Mouse (Mus musculus) neural tube, embryonic 11.5 days (tissue): ENCODE data around the gene Fgd3. TPM values are rescaled to one million over a fixed set of nuclear protein-coding genes. Genes with fewer than 3 reads are reported as not detected.
A peak's percentile ranks its signal among the peaks of the same experiment; 100 is the strongest.

Experiments
- ATAC-seq: fragments of 200-750 bp; cut with Nextera tagmentation; 2 replicates; pipeline ENCODE4 v1.8.0; 2017; ENCODE audit warnings: moderate number of reproducible peaks, mild to moderate bottlenecking, moderate TSS enrichment, moderate library complexity; ENCODE audit not compliant: insufficient read depth, low FRiP score, low TSS enrichment
- DNase-seq: peaks from one replicate; pipeline ENCODE4 v3.0.0-alpha.2; 2015; ENCODE audit warnings: low spot score
- H3K27ac ChIP-seq: fragments of 300-500 bp; sonication (generic); 2 replicates; pipeline ENCODE4 v1.5.1; 2014; ENCODE audit warnings: low read depth, mild to moderate bottlenecking, low read length
- H3K27me3 ChIP-seq: fragments of 300-500 bp; sonication (generic); 2 replicates; pipeline ENCODE4 v1.6.1; 2014; ENCODE audit warnings: mild to moderate bottlenecking, low read length, mixed read lengths; ENCODE audit not compliant: control insufficient read depth, insufficient read depth
- H3K36me3 ChIP-seq: fragments of 300-500 bp; sonication (generic); 2 replicates; pipeline ENCODE4 v1.6.1; 2014; ENCODE audit warnings: mild to moderate bottlenecking, low read length, moderate library complexity, mixed read lengths; ENCODE audit not compliant: control insufficient read depth, insufficient read depth
- H3K4me1 ChIP-seq: fragments of 300-500 bp; sonication (generic); 2 replicates; pipeline ENCODE4 v1.6.1; 2014; ENCODE audit warnings: low read length, mixed read lengths; ENCODE audit not compliant: control insufficient read depth, insufficient read depth
- H3K4me2 ChIP-seq: fragments of 300-500 bp; sonication (generic); 2 replicates; pipeline ENCODE4 v1.6.1; 2014; ENCODE audit warnings: low read depth, mild to moderate bottlenecking, moderate library complexity
- H3K4me3 ChIP-seq: fragments of 300-500 bp; sonication (generic); 2 replicates; pipeline ENCODE4 v1.5.1; 2014; ENCODE audit warnings: low read depth, low read length
- H3K9ac ChIP-seq: fragments of 300-500 bp; sonication (generic); 2 replicates; pipeline ENCODE4 v1.6.1; 2014; ENCODE audit warnings: mild to moderate bottlenecking, low read length
- H3K9me3 ChIP-seq: fragments of 300-500 bp; sonication (generic); 2 replicates; pipeline ENCODE4 v1.6.1; 2016; ENCODE audit warnings: low read length; ENCODE audit not compliant: control insufficient read depth
- WGBS: fragments of 180-500 bp; shearing (Covaris S2); extraction: QIAGEN DNeasy Blood & Tissue Kit; methylation state at CpG from one replicate; pipeline ENCODE4 v1.1.7; 2014; 5-methylcytosine and 5-hydroxymethylcytosine counted together
- polyA plus RNA-seq: library from polyadenylated mRNA; unstranded; fragments of >200 nt; fragmentation: Nextera tagmentation; extraction: Ambion mirVana; gene quantifications from 2 replicates; pipeline ENCODE4 v1.2.1, GENCODE M21; 2014

Gene Fgd3
- polyA plus RNA-seq, 1 experiment from 2014 or later: 1.1 TPM

DNA sequence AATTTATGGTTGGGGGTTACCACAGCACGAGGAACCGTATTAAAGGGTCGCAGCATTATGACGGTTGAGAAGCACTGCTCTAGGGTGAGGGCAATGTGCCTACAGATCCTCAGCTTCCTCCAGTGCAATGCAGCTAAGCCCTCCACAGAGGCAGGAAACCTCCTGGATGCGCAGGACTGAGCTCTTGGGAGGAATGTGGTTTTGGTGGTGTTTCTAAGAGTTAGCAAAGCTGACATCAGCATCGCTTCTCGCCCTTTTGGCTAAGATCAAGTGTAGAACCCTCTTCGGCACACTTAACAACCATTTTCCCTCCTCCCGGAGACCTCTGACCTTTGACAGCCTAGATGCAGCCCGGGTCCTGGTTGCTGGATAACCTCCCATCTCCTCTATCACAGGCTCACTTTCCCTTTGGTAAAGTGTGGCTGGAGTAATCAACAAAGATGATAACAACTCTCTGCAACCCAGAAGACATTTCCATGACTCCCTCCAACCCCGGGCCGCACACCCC is 72.8 kb downstream of the Fgd3 start:
- no peak overlapping the region for H3K27ac ChIP-seq
- DNase-seq (no peak), ATAC-seq (no peak)
- H3K36me3 ChIP-seq: no peaks in the 10 kb centered on the region
- peaks cover 4% of the 10 kb centered on the region; the same call in 1 of the 2 replicates for H3K4me1 ChIP-seq
- peaks cover 25% of the 10 kb centered on the region for H3K27me3 ChIP-seq
- no peaks in the 10 kb centered on the region for H3K9me3 ChIP-seq
- H3K4me2 ChIP-seq: peak overlapping the region; percentile 60
- WGBS: 34% methylated on average over 12 of the region's 12 CpGs
- peak overlapping the region; percentile 32 for H3K4me3 ChIP-seq
- no peak overlapping the region for H3K9ac ChIP-seq

- 61% methylated on average over 2 of the region's 2 CpGs for WGBS
- peaks cover 4% of the 10 kb centered on the region; the same call in 1 of the 2 replicates for H3K4me1 ChIP-seq
- ATAC-seq (no peak), DNase-seq (no peak)
- no peaks in the 10 kb centered on the region for H3K36me3 ChIP-seq
- no peak overlapping the region for H3K9ac ChIP-seq
- no peak overlapping the region for H3K4me3 ChIP-seq
- peaks cover 25% of the 10 kb centered on the region for H3K27me3 ChIP-seq
- H3K27ac ChIP-seq: no peak overlapping the region
- no peak overlapping the region for H3K4me2 ChIP-seq
- H3K9me3 ChIP-seq: no peaks in the 10 kb centered on the region
Observed at GRCm38 (mm10) chr13:49246626-49247025, 73.5 kb downstream of the Fgd3 start.

- H3K4me3 ChIP-seq: no peak overlapping the region
Observed at GRCm38 (mm10) chr13:49246011-49246410, 74.1 kb downstream of the Fgd3 start.

DNA sequence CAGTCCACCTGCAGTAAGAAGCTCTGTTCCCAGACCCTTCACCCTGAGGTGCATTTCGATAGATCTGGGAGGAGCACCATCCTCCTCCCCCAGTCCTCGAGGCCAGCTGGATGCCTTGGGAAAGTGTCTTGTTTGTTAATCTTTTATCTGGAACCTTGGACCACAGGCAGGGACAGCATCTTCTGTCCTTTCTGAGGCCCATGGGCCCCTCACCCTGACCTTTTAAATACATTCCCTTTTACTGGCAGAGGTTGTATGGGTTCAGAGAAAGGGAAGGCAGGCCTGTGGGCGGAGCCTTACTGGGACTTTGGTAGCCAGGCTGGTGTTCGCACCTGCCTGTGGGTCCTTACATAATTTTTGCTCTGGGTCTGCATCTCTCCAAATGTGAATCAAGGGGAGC is 74.9 kb downstream of the Fgd3 start:
- no peak for DNase-seq
- ATAC-seq: no peak
- no peak overlapping the region for H3K4me2 ChIP-seq
- no peak overlapping the region for H3K9ac ChIP-seq
- H3K27me3 ChIP-seq: peaks cover 25% of the 10 kb centered on the region
- no peak overlapping the region for H3K4me3 ChIP-seq
- no peaks in the 10 kb centered on the region for H3K36me3 ChIP-seq
- 58% methylated on average over 4 of the region's 4 CpGs for WGBS
- H3K27ac ChIP-seq: no peak overlapping the region
- peaks cover 4% of the 10 kb centered on the region; the same call in 1 of the 2 replicates for H3K4me1 ChIP-seq
- no peaks in the 10 kb centered on the region for H3K9me3 ChIP-seq

More at GRCm38 (mm10) chr13:49246011-49246410, 74.1 kb downstream of the Fgd3 start:
- Histone ChIP-seq H3K4me1 (peaks cover 4% of the 10 kb centered on the region; the same call in 1 of the 2 replicates), H3K4me2 (no peak overlapping the region), H3K27ac (no peak overlapping the region), H3K9ac (no peak overlapping the region), H3K27me3 (peaks cover 25% of the 10 kb centered on the region), H3K9me3 (no peaks in the 10 kb centered on the region), H3K36me3 (no peaks in the 10 kb centered on the region)
- WGBS: 85% methylated on average over 3 of the region's 3 CpGs
- DNase-seq: no peak
- ATAC-seq: no peak

GRCm38 (mm10) chr13:49243492-49243891 is 76.6 kb downstream of the Fgd3 start:
- H3K4me2 ChIP-seq: no peak overlapping the region
- no peaks in the 10 kb centered on the region for H3K9me3 ChIP-seq
- no peaks in the 10 kb centered on the region for H3K36me3 ChIP-seq
- no peak overlapping the region for H3K4me3 ChIP-seq
- peaks cover 20% of the 10 kb centered on the region for H3K27me3 ChIP-seq
- 92% methylated on average over 2 of the region's 2 CpGs for WGBS
- H3K4me1 ChIP-seq: peaks cover 4% of the 10 kb centered on the region; the same call in 1 of the 2 replicates
- no peak overlapping the region for H3K9ac ChIP-seq
- ATAC-seq (no peak), DNase-seq (no peak)
- H3K27ac ChIP-seq: no peak overlapping the region

GRCm38 (mm10) chr13:49242321-49243065 is 77.6 kb downstream of the Fgd3 start:
- no peak overlapping the region for H3K27ac ChIP-seq
- WGBS: 74% methylated on average over 9 of the region's 9 CpGs
- no peaks in the 10 kb centered on the region for H3K36me3 ChIP-seq
- H3K4me2 ChIP-seq: no peak overlapping the region
- no peak overlapping the region for H3K4me3 ChIP-seq
- H3K4me1 ChIP-seq: no peaks in the 10 kb centered on the region; the same call in 1 of the 2 replicates
- no peak for DNase-seq
- H3K27me3 ChIP-seq: peaks cover 10% of the 10 kb centered on the region
- no peaks in the 10 kb centered on the region for H3K9me3 ChIP-seq
- H3K9ac ChIP-seq: no peak overlapping the region
- no peak for ATAC-seq

- no peak overlapping the region for H3K4me2 ChIP-seq
- H3K4me3 ChIP-seq: no peak overlapping the region
- no peaks in the 10 kb centered on the region for H3K36me3 ChIP-seq
- no peaks in the 10 kb centered on the region for H3K27me3 ChIP-seq
- WGBS: 96% methylated on average over 8 of the region's 8 CpGs
- H3K4me1 ChIP-seq: no peaks in the 10 kb centered on the region
- H3K27ac ChIP-seq: no peak overlapping the region
- no peaks in the 10 kb centered on the region for H3K9me3 ChIP-seq
- H3K9ac ChIP-seq: no peak overlapping the region
- DNase-seq (no peak), ATAC-seq (no peak)
Observed at GRCm38 (mm10) chr13:49238737-49239136, 81.4 kb downstream of the Fgd3 start.

- no peak overlapping the region for H3K27ac ChIP-seq
- no peaks in the 10 kb centered on the region for H3K27me3 ChIP-seq
- ATAC-seq: no peak
- DNase-seq: no peak
- no peaks in the 10 kb centered on the region for H3K36me3 ChIP-seq
- H3K4me2 ChIP-seq: no peak overlapping the region
- H3K4me3 ChIP-seq: no peak overlapping the region
- H3K9me3 ChIP-seq: no peaks in the 10 kb centered on the region
- no peaks in the 10 kb centered on the region for H3K4me1 ChIP-seq
- no peak overlapping the region for H3K9ac ChIP-seq
- WGBS: 89% methylated on average over 8 of the region's 8 CpGs
Observed at GRCm38 (mm10) chr13:49237617-49238016, 82.5 kb downstream of the Fgd3 start.

DNA sequence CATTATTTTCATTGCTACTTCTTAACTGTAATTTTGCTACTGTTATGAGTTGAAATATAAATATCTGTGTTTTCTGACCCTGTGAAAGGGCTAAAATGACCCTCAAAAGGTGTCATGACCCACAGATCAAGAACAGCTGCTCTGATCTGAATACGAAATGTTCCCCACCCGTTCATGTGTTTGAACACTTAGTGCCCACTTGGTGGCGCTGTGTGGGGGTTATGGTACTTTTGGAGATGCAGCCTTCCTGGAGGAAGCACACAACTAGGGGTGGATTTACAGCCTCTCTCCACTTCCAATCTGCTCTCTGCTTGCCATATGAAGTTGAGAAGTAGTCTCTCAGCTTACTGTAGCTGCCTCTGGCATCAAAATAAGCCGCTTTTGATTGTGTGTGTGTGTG is 85.4 kb downstream of the Fgd3 start:
- ATAC-seq: no peak
- 92% methylated on average over 4 of the region's 4 CpGs for WGBS

More for the DNA sequence above, 85.4 kb downstream of the Fgd3 start:
- Histone ChIP-seq H3K4me3 (no peak overlapping the region), H3K36me3 (no peaks in the 10 kb centered on the region), H3K27me3 (no peaks in the 10 kb centered on the region), H3K27ac (no peak overlapping the region), H3K4me1 (no peaks in the 10 kb centered on the region), H3K9me3 (no peaks in the 10 kb centered on the region), H3K4me2 (no peak overlapping the region), H3K9ac (no peak overlapping the region)
- DNase-seq: no peak
